Mouse (Mus musculus) frontal cortex, postnatal 25 days (tissue): ENCODE measurements at regions not wholly inside any gene's neighbourhood (a gene's known extent, or its start where the extent isn't known, plus 50 kb on each side); places are given as distances from the start of the nearest gene placed in this dataset.
A peak's percentile ranks its signal among the peaks of the same experiment; 100 is the strongest.
"Not testable (repeated sequence)": the region's sequence is repeated elsewhere in the genome, so short reads cannot be mapped to it uniquely, and the experiment has no call there.

ENCODE experiments used
- DNase-seq, 2 experiments: peaks; one replicate each; pipeline ENCODE4 v3.0.0; 2022; ENCODE audit warnings: low spot score in 2 of 2

- peak in 1 of 2 experiments; percentile 10 for DNase-seq
Measured at GRCm38 (mm10) chr13:44657905-44658414, 71.3 kb upstream of the Jarid2 start.

GRCm38 (mm10) chr13:44659861-44660260 is 69.4 kb upstream of the Jarid2 start:
- DNase-seq, result no peak

GRCm38 (mm10) chr13:44663062-44663461 is 66.2 kb upstream of the Jarid2 start:
- no peak for DNase-seq

GRCm38 (mm10) chr13:44663730-44664129 is 65.5 kb upstream of the Jarid2 start:
- DNase-seq, result no peak

- DNase-seq, result no peak
Measured at GRCm38 (mm10) chr13:44669761-44670160, 59.5 kb upstream of the Jarid2 start.

GRCm38 (mm10) chr13:44673337-44673966 is 55.8 kb upstream of the Jarid2 start:
- peak in 1 of 2 experiments; percentile 4 for DNase-seq

- DNase-seq, result no peak
Measured at GRCm38 (mm10) chr13:44673967-44674357, 55.3 kb upstream of the Jarid2 start.

GRCm38 (mm10) chr13:44674926-44675650 is 54.2 kb upstream of the Jarid2 start:
- DNase-seq, result no peak

GRCm38 (mm10) chr13:44676041-44676440 is 53.2 kb upstream of the Jarid2 start:
- no peak for DNase-seq

GRCm38 (mm10) chr13:44678121-44678520 is 51.2 kb upstream of the Jarid2 start:
- no peak for DNase-seq

GRCm38 (mm10) chr13:44679457-44679856 is 49.8 kb upstream of the Jarid2 start:
- not testable (repeated sequence) for DNase-seq
